Mouse (Mus musculus) left cerebral cortex, postnatal 36 days (tissue): ENCODE data around the gene Oxt. TPM values are rescaled to one million over a fixed set of nuclear protein-coding genes. Genes with fewer than 3 reads are reported as not detected.
"Not testable (repeated sequence)": the region's sequence is repeated elsewhere in the genome, so short reads cannot be mapped to it uniquely, and the experiment has no call there.

ENCODE experiments used
- DNase-seq, 2 experiments: peaks; one replicate each; pipeline ENCODE4 v3.0.0; 2021 to 2022; ENCODE audit warnings: low spot score in 2 of 2, mixed read lengths in 1 of 2
- intact Hi-C: fragments of 180-260 bp; cut with DNase I; formaldehyde crosslinking; loops from one replicate; pipeline ENCODE4 v1.15.1; 2025
- total RNA-seq, 2 experiments: library from RNA; stranded (reverse); gene quantifications; 2 replicates each; pipeline ENCODE4 v1.2.3; 2021

The Oxt gene
- total RNA-seq, 2 experiments from 2014 or later, result 1.7 TPM; not detected in 1

GRCm38 (mm10) chr2:130576564-130576963 lies 591 bp downstream of the Oxt start:
- DNase-seq, intact Hi-C loops: not testable (repeated sequence)

- no peak for DNase-seq
Observed at GRCm38 (mm10) chr2:130577021-130577420, 1.0 kb downstream of the Oxt start.

GRCm38 (mm10) chr2:130577632-130578031 lies 1.7 kb downstream of the Oxt start:
- intact Hi-C loops, result no loop called here
- no peak for DNase-seq

More at GRCm38 (mm10) chr2:130577021-130577420, 1.0 kb downstream of the Oxt start:
- intact Hi-C loops, result no loop called here

GRCm38 (mm10) chr2:130578148-130578547 lies 2.2 kb downstream of the Oxt start:
- DNase-seq, result peak; percentile 55 to 66
- intact Hi-C loops, result no loop called here

- DNase-seq, result no peak
- intact Hi-C loops, result no loop called here
Observed at GRCm38 (mm10) chr2:130579791-130580190, 3.8 kb downstream of the Oxt start.

- intact Hi-C loops, result no loop called here
- no peak for DNase-seq
Observed at GRCm38 (mm10) chr2:130581201-130581600, 5.2 kb downstream of the Oxt start.

GRCm38 (mm10) chr2:130582552-130582951 lies 6.6 kb downstream of the Oxt start, which contains the start of gene Avp:
Avp (minus strand) TSS chr2:130582554.
- no peak for DNase-seq
- intact Hi-C loops, result no loop called here

GRCm38 (mm10) chr2:130583902-130584560 lies 8.1 kb downstream of the Oxt start:
- intact Hi-C loops, result no loop called here
- no peak for DNase-seq

GRCm38 (mm10) chr2:130586016-130586415 lies 10.0 kb downstream of the Oxt start:
- DNase-seq, result peak; percentile 63 to 69
- intact Hi-C loops, result no loop called here

GRCm38 (mm10) chr2:130588373-130588772 lies 12.4 kb downstream of the Oxt start:
- DNase-seq, result no peak
- intact Hi-C loops, result no loop called here

- DNase-seq, result no peak
- intact Hi-C loops, result no loop called here
Observed at GRCm38 (mm10) chr2:130589157-130589556, 13.2 kb downstream of the Oxt start.

- intact Hi-C loops, result no loop called here
- DNase-seq, result no peak
Observed at GRCm38 (mm10) chr2:130589761-130590160, 13.8 kb downstream of the Oxt start.

- DNase-seq, result no peak
- intact Hi-C loops, result no loop called here
Observed at GRCm38 (mm10) chr2:130591016-130591415, 15.0 kb downstream of the Oxt start.

- DNase-seq, result no peak
- intact Hi-C loops, result no loop called here
Observed at GRCm38 (mm10) chr2:130595596-130595995, 19.6 kb downstream of the Oxt start.

- intact Hi-C loops, result no loop called here
- DNase-seq, result peak in 1 of 2 experiments; percentile 29
Observed at GRCm38 (mm10) chr2:130597601-130598010, 21.6 kb downstream of the Oxt start.

- intact Hi-C loops, result no loop called here
- no peak for DNase-seq
Observed at GRCm38 (mm10) chr2:130598399-130598798, 22.4 kb downstream of the Oxt start.

GRCm38 (mm10) chr2:130602195-130602594 lies 26.2 kb downstream of the Oxt start:
- intact Hi-C loops, result no loop called here
- DNase-seq, result no peak

- intact Hi-C loops, result no loop called here
Observed at GRCm38 (mm10) chr2:130613091-130613490, 37.1 kb downstream of the Oxt start.

GRCm38 (mm10) chr2:130618972-130619371 lies 43.0 kb downstream of the Oxt start:
- intact Hi-C loops, result no loop called here
- DNase-seq, result no peak

More at GRCm38 (mm10) chr2:130613091-130613490, 37.1 kb downstream of the Oxt start:
- no peak for DNase-seq
